Comparison of ENCODE assay signal across 32 mouse cellular contexts in genomic region chr10:122081352-122081751, GRCm38 (mm10).
"Had no signal": no experiment of that assay in that cellular context is flagged by ENCODE, and none has a peak within 500 bp of the region (broad histone marks: within the 10 kb centered on the region; RNA-seq: fewer than 3 reads in every experiment).

No protein-coding gene starts in this region.

- ATAC-seq: hindbrain, embryonic 16.5 days; hindbrain, postnatal 0 days; inflammation-experienced regulatory T-cells, adult 6 months; intestine, embryonic 15.5 days; intestine, embryonic 16.5 days had no signal

- H3K4me2 ChIP-seq: heart, embryonic 12.5 days; heart, embryonic 13.5 days; heart, embryonic 15.5 days; hindbrain, embryonic 12.5 days; hindbrain, embryonic 13.5 days; hindbrain, embryonic 14.5 days; hindbrain, embryonic 15.5 days; intestine, embryonic 15.5 days; kidney, embryonic 15.5 days had no signal

- H3K9me3 ChIP-seq: heart, embryonic 10.5 days; heart, embryonic 12.5 days; heart, embryonic 15.5 days; hindbrain, embryonic 15.5 days; intestine, embryonic 15.5 days had no signal

- H3K4me3 ChIP-seq: heart, embryonic 10.5 days; heart, embryonic 12.5 days; heart, embryonic 13.5 days; heart, embryonic 15.5 days; hindbrain, embryonic 10.5 days; hindbrain, embryonic 12.5 days; hindbrain, embryonic 13.5 days; hindbrain, embryonic 15.5 days; intestine, embryonic 15.5 days; kidney, embryonic 15.5 days; layer of hippocampus, adult 2 months; left cerebral cortex, adult 2 months had no signal

- H3K9ac ChIP-seq: heart, embryonic 12.5 days; heart, embryonic 13.5 days; heart, embryonic 15.5 days; hindbrain, embryonic 12.5 days; hindbrain, embryonic 13.5 days; hindbrain, embryonic 14.5 days; hindbrain, embryonic 15.5 days; intestine, embryonic 15.5 days; kidney, embryonic 15.5 days had no signal

- H3K27ac ChIP-seq: heart, embryonic 10.5 days; heart, embryonic 13.5 days; heart, embryonic 15.5 days; hindbrain, embryonic 10.5 days; hindbrain, embryonic 12.5 days; hindbrain, embryonic 13.5 days; hindbrain, embryonic 14.5 days; hindbrain, embryonic 15.5 days; hindbrain, postnatal 0 days; intestine, embryonic 15.5 days; kidney, embryonic 15.5 days; kidney, postnatal 0 days; layer of hippocampus, adult 2 months; left cerebral cortex, adult 2 months had no signal

- DNase-seq: heart, postnatal 14 days; heart, postnatal 36 days; heart, postnatal 4 days; kidney, adult 11 months; kidney, adult 18-20 months; kidney, adult 8-10 months; kidney, adult 9 months; kidney, postnatal 10 days; kidney, postnatal 14 days; kidney, postnatal 25 days; kidney, postnatal 36 days; kidney, postnatal 4 days; layer of hippocampus, adult 9-11 months; layer of hippocampus, postnatal 36 days had no signal

- H3K4me1 ChIP-seq: heart, embryonic 10.5 days; hindbrain, embryonic 10.5 days; hindbrain, embryonic 12.5 days; hindbrain, embryonic 13.5 days; hindbrain, embryonic 15.5 days; intestine, embryonic 15.5 days; kidney, embryonic 15.5 days had no signal

- H3K27me3 ChIP-seq: heart, embryonic 12.5 days; heart, embryonic 13.5 days; heart, embryonic 15.5 days; hindbrain, embryonic 12.5 days; hindbrain, embryonic 13.5 days; hindbrain, embryonic 15.5 days; intestine, embryonic 15.5 days; kidney, embryonic 15.5 days had no signal
